Mouse (Mus musculus): ENCODE results near the gene Cd164l2. TPM values are rescaled to one million over a fixed set of nuclear protein-coding genes. Genes with fewer than 3 reads are reported as not detected.

Cd164l2 gene
- polyA plus RNA-seq, 1 experiment from 2014 or later, result 0.50 TPM

DNA sequence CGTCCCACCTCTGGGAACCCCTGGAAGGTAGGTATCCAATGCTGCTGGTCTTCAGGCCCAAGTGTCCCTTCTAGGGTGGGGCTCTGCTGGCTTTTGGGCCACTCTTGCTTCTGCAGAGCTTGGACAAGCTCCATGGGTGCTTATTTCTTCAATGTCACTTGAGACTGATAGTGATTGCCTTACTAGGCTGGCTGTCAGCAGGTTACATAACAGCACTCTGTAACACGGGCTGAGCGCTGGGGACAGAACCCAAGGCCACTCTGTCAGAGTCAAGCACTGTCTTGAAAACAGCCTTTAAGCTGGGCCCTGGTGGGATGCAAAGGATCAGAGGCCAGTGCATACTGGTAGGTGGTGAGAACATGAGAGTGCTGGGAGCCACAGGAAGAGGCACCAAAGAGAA lies 53.4 kb downstream of the Cd164l2 start:
- no peak overlapping the region for H3K27ac ChIP-seq
- no peak overlapping the region for H3K9ac ChIP-seq
- H3K4me2 ChIP-seq, result no peak overlapping the region
- H3K4me3 ChIP-seq (replicated peaks), result no peak overlapping the region
- 97% methylated on average over 3 of the region's 3 CpGs for WGBS
- no peaks in the 10 kb centered on the region for H3K27me3 ChIP-seq
- ATAC-seq (ENCODE audit: low FRiP score), result no peak
- peaks cover 67% of the 10 kb centered on the region for H3K36me3 ChIP-seq (replicated peaks)
- no peaks in the 10 kb centered on the region for H3K9me3 ChIP-seq
- H3K4me1 ChIP-seq, result no peaks in the 10 kb centered on the region

GRCm38 (mm10) chr4:133265759-133266158 lies 53.8 kb downstream of the Cd164l2 start:
- WGBS, result 96% methylated on average over 4 of the region's 4 CpGs
- Histone ChIP-seq H3K4me2 (no peak overlapping the region), H3K9me3 (no peaks in the 10 kb centered on the region), H3K27ac (no peak overlapping the region), H3K9ac (no peak overlapping the region), H3K36me3 (replicated peaks) (peaks cover 71% of the 10 kb centered on the region), H3K27me3 (no peaks in the 10 kb centered on the region), H3K4me1 (no peaks in the 10 kb centered on the region), H3K4me3 (replicated peaks) (no peak overlapping the region)
- ATAC-seq (ENCODE audit: low FRiP score), result no peak

GRCm38 (mm10) chr4:133266248-133266880 lies 54.4 kb downstream of the Cd164l2 start:
- no peak overlapping the region for H3K9ac ChIP-seq
- no peak overlapping the region for H3K4me3 ChIP-seq (replicated peaks)
- no peak overlapping the region for H3K27ac ChIP-seq
- H3K9me3 ChIP-seq, result no peaks in the 10 kb centered on the region
- H3K4me2 ChIP-seq, result no peak overlapping the region
- no peak for ATAC-seq (ENCODE audit: low FRiP score)
- H3K27me3 ChIP-seq, result no peaks in the 10 kb centered on the region
- WGBS, result 89% methylated on average over 12 of the region's 12 CpGs
- peaks cover 71% of the 10 kb centered on the region for H3K36me3 ChIP-seq (replicated peaks)
- H3K4me1 ChIP-seq, result no peaks in the 10 kb centered on the region

- H3K9me3 ChIP-seq, result no peaks in the 10 kb centered on the region
- H3K4me3 ChIP-seq (replicated peaks), result no peak overlapping the region
- H3K4me2 ChIP-seq, result no peak overlapping the region
- H3K9ac ChIP-seq, result no peak overlapping the region
- no peaks in the 10 kb centered on the region for H3K4me1 ChIP-seq
- ATAC-seq (ENCODE audit: low FRiP score), result no peak
- peaks cover 62% of the 10 kb centered on the region for H3K36me3 ChIP-seq (replicated peaks)
- 99% methylated on average over 3 of the region's 3 CpGs for WGBS
- H3K27me3 ChIP-seq, result no peaks in the 10 kb centered on the region
- H3K27ac ChIP-seq, result no peak overlapping the region
These were observed 57.0 kb downstream of the Cd164l2 start for GRCm38 (mm10) chr4:133268931-133269330.

GRCm38 (mm10) chr4:133269596-133269995 lies 57.7 kb downstream of the Cd164l2 start:
- Histone ChIP-seq H3K27me3 (no peaks in the 10 kb centered on the region), H3K27ac (no peak overlapping the region), H3K4me3 (replicated peaks) (no peak overlapping the region), H3K4me1 (no peaks in the 10 kb centered on the region), H3K9ac (no peak overlapping the region), H3K4me2 (no peak overlapping the region), H3K9me3 (no peaks in the 10 kb centered on the region), H3K36me3 (replicated peaks) (peaks cover 56% of the 10 kb centered on the region)
- WGBS, result 89% methylated on average over 3 of the region's 3 CpGs
- no peak for ATAC-seq (ENCODE audit: low FRiP score)

GRCm38 (mm10) chr4:133270929-133271328 lies 59.0 kb downstream of the Cd164l2 start:
- Histone ChIP-seq H3K4me1 (peaks cover 6% of the 10 kb centered on the region), H3K4me2 (no peak overlapping the region), H3K27ac (no peak overlapping the region), H3K4me3 (replicated peaks) (no peak overlapping the region), H3K9ac (no peak overlapping the region), H3K27me3 (no peaks in the 10 kb centered on the region), H3K9me3 (no peaks in the 10 kb centered on the region), H3K36me3 (replicated peaks) (peaks cover 53% of the 10 kb centered on the region)
- WGBS, result 89% methylated on average over 9 of the region's 9 CpGs
- ATAC-seq (ENCODE audit: low FRiP score), result no peak

Small RNA genes lying within 50 kb of the gene (microRNA-seq; reads per million reads assigned to microRNA genes)
- gene Mir7017, result 0.73 reads per million

Other genes starting within 250 kb of the Cd164l2 start
- 0.12 and 0.20 TPM in 2 replicates for gene Fgr, start 238.0 kb upstream of the Cd164l2 start, polyA plus RNA-seq (2016; fragmentation: Nextera tagmentation; extraction: Ambion mirVana)
- 7.2 and 8.1 TPM in 2 replicates for gene Ahdc1, start 200.9 kb upstream of the Cd164l2 start, polyA plus RNA-seq (2016; fragmentation: Nextera tagmentation; extraction: Ambion mirVana)
- 36.4 and 42.5 TPM in 2 replicates for gene Wasf2, start 81.6 kb upstream of the Cd164l2 start, polyA plus RNA-seq (2016; fragmentation: Nextera tagmentation; extraction: Ambion mirVana)
- 0.14 and 0.29 TPM in 2 replicates for gene Gpr3, start 405 bp downstream of the Cd164l2 start, polyA plus RNA-seq (2016; fragmentation: Nextera tagmentation; extraction: Ambion mirVana)
- gene Map3k6, start 28.7 kb downstream of the Cd164l2 start, polyA plus RNA-seq (2016; fragmentation: Nextera tagmentation; extraction: Ambion mirVana), result 1.3 TPM in 2 replicates
- gene Sytl1, start 51.0 kb downstream of the Cd164l2 start, polyA plus RNA-seq (2016; fragmentation: Nextera tagmentation; extraction: Ambion mirVana), result 0.74 and 0.80 TPM in 2 replicates
- 70.9 and 74.3 TPM in 2 replicates for gene Tmem222, start 65.7 kb downstream of the Cd164l2 start, polyA plus RNA-seq (2016; fragmentation: Nextera tagmentation; extraction: Ambion mirVana)
- 21.1 and 22.9 TPM in 2 replicates for gene Wdtc1, start 141.3 kb downstream of the Cd164l2 start, polyA plus RNA-seq (2016; fragmentation: Nextera tagmentation; extraction: Ambion mirVana)
- 7.2 and 8.3 TPM in 2 replicates for gene Slc9a1, start 157.6 kb downstream of the Cd164l2 start, polyA plus RNA-seq (2016; fragmentation: Nextera tagmentation; extraction: Ambion mirVana)

All from forebrain, embryonic 12.5 days (tissue).